Mouse (Mus musculus): Measurements from ENCODE around the gene Gtf2h1. TPM values are rescaled to one million over a fixed set of nuclear protein-coding genes. Genes with fewer than 3 reads are reported as not detected.

The Gtf2h1 gene
- 55.0 and 56.6 TPM in 2 replicates for polyA plus RNA-seq (2012)

GRCm38 (mm10) chr7:46795287-46796205 is at the start of gene Gtf2h1, which contains the start of gene Hps5:
Gene Gtf2h1 (plus strand): TSS chr7:46796103.
Gene Hps5 (minus strand): TSS chr7:46796064.

GRCm38 (mm10) chr7:46751490-46751889 is 44.4 kb upstream of the Gtf2h1 start, which contains the start of gene Saa2:
Gene Saa2 (plus strand): TSS chr7:46751790.

GRCm38 (mm10) chr7:46840787-46841525 is 45.1 kb downstream of the Gtf2h1 start, which contains the start of gene Ldha:
Gene Ldha (plus strand): TSS chr7:46841475.

GRCm38 (mm10) chr7:46860996-46861395 is 65.1 kb downstream of the Gtf2h1 start, which contains the start of gene Ldhc:
Gene Ldhc (plus strand): TSS chr7:46861203.

Other genes starting within 250 kb of the Gtf2h1 start
- gene Sergef, start 156.3 kb upstream of the Gtf2h1 start, polyA plus RNA-seq (2012), result 3.9 and 4.1 TPM in 2 replicates
- not detected in 2 replicates for gene Tph1, start 123.6 kb upstream of the Gtf2h1 start, polyA plus RNA-seq (2012)
- gene Saal1, start 85.4 kb upstream of the Gtf2h1 start, polyA plus RNA-seq (2012), result 3.0 and 3.6 TPM in 2 replicates
- gene Saa3, start 80.4 kb upstream of the Gtf2h1 start, polyA plus RNA-seq (2012), result 0.67 and 1.6 TPM in 2 replicates
- gene Saa4, start 63.5 kb upstream of the Gtf2h1 start, polyA plus RNA-seq (2012), result not detected in 2 replicates
- not detected in 2 replicates for gene Saa1, start 53.1 kb upstream of the Gtf2h1 start, polyA plus RNA-seq (2012)
- not detected in 2 replicates for gene Saa2, start 44.3 kb upstream of the Gtf2h1 start, polyA plus RNA-seq (2012)
- 5.2 and 5.6 TPM in 2 replicates for gene Hps5, start within 50 bp of the Gtf2h1 start, polyA plus RNA-seq (2012)
- gene Ldha, start 45.4 kb downstream of the Gtf2h1 start, polyA plus RNA-seq (2012), result 463 and 545 TPM in 2 replicates
- 0.10 TPM in 1 of 2 replicates, not detected in the other for gene Ldhc, start 65.1 kb downstream of the Gtf2h1 start, polyA plus RNA-seq (2012)
- 55.0 and 55.2 TPM in 2 replicates for gene Tsg101, start 123.9 kb downstream of the Gtf2h1 start, polyA plus RNA-seq (2012)
- 0.19 and 0.26 TPM in 2 replicates for gene Uevld, start 162.4 kb downstream of the Gtf2h1 start, polyA plus RNA-seq (2012)
- gene Gm9999, start 187.5 kb downstream of the Gtf2h1 start, polyA plus RNA-seq (2012), result not detected in 2 replicates
- 14.9 and 18.2 TPM in 2 replicates for gene Spty2d1, start 212.3 kb downstream of the Gtf2h1 start, polyA plus RNA-seq (2012)